Mouse (Mus musculus): ENCODE data around the gene Msh5.

DNA sequence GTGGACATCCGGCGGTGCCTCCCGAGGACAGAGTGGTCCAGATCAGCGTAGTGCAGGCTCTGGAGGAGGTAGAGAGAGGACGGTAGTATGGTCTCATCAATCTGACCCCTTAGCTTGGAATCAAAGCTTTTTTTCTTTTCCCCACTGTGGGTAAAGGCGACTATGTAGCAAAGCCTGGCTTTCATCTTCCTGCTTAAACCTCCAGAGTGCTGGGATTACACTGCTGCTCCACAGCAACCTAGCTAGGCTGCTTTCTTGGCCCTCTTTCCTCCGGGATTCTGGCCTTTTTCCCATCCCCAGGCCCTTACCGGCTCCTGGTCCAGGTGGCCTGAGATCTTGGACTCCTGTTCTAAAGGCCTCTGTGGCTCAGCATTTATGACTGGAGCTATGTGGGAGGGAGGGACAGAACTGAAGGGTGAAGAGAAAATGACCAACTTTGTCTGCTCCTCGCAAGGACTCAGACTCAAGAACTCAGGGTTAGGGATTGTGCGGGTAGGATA lies 17.9 kb upstream of the Msh5 start:
- TF ChIP-seq CTCF (IDR thresholded peaks at IDR 0.05; ENCODE audit: low read depth) (no peak), EP300 (optimal IDR thresholded peaks at IDR 0.05) (no peak)

Data from stomach, postnatal 0 days (tissue).